Mouse (Mus musculus) T-helper 1 cell (primary cell): ENCODE results near the gene Sult2a5.

Source experiments
- in situ Hi-C: fragments of 300-600 bp; cut with MboI, MseI; formaldehyde crosslinking; loops from one replicate; pipeline ENCODE4 v1.15.1; 2025; ENCODE audit warnings: high pct_unique_total_duplicates

Gene Sult2a5

DNA sequence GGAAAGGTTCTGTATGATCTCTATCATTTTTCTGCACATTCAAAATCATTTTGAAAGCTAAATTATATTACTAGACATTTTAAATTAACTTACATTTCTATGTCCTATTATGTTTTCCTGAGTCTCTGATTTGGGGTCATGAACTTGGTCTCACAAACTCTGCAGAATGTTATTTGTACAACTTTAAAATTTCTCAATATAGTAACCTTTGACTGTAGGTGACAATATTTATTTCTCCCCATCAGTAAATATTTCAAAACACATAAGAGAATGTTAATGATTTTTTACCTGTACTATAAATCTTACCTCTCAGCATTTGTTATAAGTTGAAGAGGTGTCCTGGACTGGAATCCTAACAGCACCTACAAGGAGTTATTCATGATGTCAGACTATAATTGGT is at the start of gene Sult2a5:
TSS of gene Sult2a5 (plus strand) at position 301 of the 400 bp plus-strand sequence.
- in situ Hi-C loops: loop anchor here (10.0 kb wide), 1 partner anchor 1129 kb away; no protein-coding TSS in a partner anchor
